Comparison of ENCODE assay signal across 1 mouse cellular context in the genomic region with DNA sequence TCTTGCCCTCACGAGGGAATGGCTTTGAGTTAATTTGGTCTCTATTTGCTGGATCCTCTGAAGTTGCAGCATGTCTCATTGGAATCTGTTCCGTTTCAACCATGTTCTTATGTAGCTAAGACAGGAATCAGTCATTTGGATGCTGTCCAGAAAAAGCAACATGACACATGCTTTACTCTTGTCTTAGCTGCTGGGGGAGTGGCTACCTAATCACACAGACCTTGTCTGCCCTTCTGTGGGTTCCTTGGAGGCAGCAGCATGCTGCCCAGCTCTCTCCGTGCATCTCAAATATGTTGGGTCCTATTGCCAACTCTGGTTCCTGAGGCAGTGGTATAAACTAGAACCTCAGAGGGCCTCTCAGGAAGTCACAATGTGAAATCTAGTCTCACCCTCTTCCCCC.
TF ChIP-seq lines count a peak whose summit lies in the region.

No protein-coding gene starts in this region.

TF ChIP-seq in MEL, 35 proteins besides CTCF, POLR2A, EP300 and RAD21:
- TF ChIP-seq MYC (IDR thresholded peaks at IDR 0.05; ENCODE audit: low read depth, low read length) (no peak), ZMIZ1 (IDR thresholded peaks at IDR 0.05; ENCODE audit: low read depth, low read length) (no peak), KAT2A (conservative IDR thresholded peaks at IDR 0.05; ENCODE audit: low read depth, low read length) (no peak), CHD1 (IDR thresholded peaks at IDR 0.05; ENCODE audit: low read depth, low read length) (no peak), MAFK (IDR thresholded peaks at IDR 0.05; ENCODE audit: borderline replicate concordance, low read depth, low read length) (no peak), MAX (IDR thresholded peaks at IDR 0.05; ENCODE audit: low read length) (no peak), MXI1 (IDR thresholded peaks at IDR 0.05; ENCODE audit: low read depth, low read length) (no peak), BHLHE40 (IDR thresholded peaks at IDR 0.05; ENCODE audit: borderline replicate concordance, low read depth, low read length) (no peak), RCOR1 (IDR thresholded peaks at IDR 0.05; ENCODE audit: low read depth, low read length) (no peak), USF1 (IDR thresholded peaks at IDR 0.05; ENCODE audit: low read depth, low read length) (no peak), ZC3H11A (IDR thresholded peaks at IDR 0.05; ENCODE audit: low read depth, low read length) (no peak)
